Mouse (Mus musculus): ENCODE data around the gene Olfr104-ps. TPM values are rescaled to one million over a fixed set of nuclear protein-coding genes. Genes with fewer than 3 reads are reported as not detected.

Olfr104-ps gene
- not detected in 2 replicates for polyA plus RNA-seq (2015; fragmentation: Nextera tagmentation; extraction: Ambion mirVana)

DNA sequence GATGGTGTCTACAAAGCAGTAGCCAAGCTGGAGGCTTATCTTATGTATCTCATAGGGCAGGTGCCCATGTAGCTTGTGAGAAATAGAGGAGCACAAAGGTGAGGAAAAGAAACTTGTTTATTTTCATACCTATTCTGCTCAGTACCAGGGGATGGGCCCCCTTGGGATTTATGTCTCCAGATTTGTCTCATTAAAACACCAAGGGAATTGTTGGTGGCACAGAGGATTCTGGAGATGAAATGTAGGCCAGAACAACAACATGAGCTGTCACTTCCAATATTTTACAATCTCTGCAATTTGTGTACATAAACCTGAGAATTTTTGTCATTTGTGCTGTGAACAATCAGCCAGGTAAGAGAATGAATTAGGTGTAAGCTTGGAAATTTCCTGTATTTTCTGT, at the start of gene Olfr104-ps:
TSS of gene Olfr104-ps (plus strand) at position 301 of the 400 bp plus-strand sequence.

DNA sequence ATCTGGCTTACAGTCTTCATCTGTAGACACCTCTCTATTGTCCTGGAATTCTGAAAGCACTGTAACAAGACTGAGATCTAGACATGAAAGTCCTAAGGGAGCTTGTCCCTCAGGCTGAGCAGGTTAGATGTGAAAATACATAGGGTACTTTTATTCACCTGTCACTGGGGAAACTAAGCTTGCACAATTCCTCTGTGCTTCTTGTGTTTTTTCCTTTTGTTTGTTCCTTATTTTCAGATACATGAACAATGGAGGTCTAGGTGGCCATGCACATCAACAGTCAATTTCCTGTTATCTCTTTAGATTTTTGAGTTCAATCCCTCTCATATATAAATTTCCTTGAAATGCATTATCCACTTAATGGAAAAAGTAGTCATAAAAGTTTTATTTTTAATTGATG, 42.4 kb upstream of the Olfr104-ps start, which contains the start of gene Olfr102:
TSS of gene Olfr102 (minus strand) at position 101 of the 400 bp plus-strand sequence.

DNA sequence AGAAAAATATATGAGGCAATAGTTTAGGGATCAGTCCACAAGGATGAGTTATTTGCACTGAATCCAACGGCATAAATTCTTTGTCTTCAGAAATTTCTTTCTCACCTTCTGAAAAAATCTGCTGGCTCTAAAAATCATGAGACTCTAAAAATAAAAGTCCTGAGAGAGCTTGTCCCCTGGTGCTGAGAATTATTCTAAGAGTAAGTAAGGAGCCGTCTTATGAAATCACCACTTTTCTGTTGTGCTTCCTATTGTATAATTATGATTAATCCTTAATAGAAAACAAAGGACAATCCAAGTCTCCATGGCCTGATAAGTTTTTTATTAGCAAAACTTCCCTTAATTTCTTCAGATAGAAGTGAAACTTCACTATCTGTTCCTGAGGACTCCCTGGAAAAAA, 19.8 kb upstream of the Olfr104-ps start, which contains the start of gene Olfr103:
TSS of gene Olfr103 (minus strand) at position 101 of the 400 bp plus-strand sequence.

DNA sequence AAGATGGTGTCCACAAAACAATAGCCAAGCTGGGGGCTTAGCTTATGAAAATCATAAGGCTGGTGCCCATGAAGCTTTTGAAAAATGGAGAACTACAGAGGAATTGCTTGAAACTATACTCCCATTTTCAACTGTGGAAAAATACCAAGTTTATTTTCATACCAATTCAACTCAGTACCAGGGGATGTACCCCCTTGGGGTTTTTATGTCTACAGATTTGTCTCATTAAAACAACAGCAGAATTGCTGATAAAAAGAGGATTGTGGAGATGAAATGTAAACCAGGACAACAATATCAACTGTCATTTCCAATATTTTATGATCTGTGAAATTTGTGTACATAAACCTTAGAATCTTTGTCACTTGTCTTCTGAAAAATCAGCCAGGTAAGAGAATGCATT, 19.4 kb downstream of the Olfr104-ps start, which contains the start of gene Olfr105-ps:
TSS of gene Olfr105-ps (plus strand) at position 301 of the 400 bp plus-strand sequence.

DNA sequence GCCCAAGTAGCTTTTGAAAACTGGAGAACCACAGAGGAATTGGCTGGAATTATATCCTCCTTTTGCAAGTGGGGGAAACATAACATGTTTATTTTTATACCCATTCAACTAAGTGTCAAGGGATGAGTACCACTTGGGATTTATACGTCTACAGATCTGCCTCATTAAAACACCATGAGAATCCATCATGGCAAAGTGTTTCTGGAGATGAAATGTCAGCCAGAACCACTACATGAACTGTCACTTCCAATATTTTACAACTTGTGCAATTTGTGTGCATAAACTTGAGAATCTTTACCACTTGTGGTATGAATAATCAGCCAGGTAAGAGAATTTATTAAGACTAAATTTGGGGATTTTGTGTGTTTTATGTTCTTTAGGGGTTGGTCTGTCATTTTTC, 30.7 kb downstream of the Olfr104-ps start, which contains the start of gene Olfr106-ps:
TSS of gene Olfr106-ps (plus strand) at position 301 of the 400 bp plus-strand sequence.

DNA sequence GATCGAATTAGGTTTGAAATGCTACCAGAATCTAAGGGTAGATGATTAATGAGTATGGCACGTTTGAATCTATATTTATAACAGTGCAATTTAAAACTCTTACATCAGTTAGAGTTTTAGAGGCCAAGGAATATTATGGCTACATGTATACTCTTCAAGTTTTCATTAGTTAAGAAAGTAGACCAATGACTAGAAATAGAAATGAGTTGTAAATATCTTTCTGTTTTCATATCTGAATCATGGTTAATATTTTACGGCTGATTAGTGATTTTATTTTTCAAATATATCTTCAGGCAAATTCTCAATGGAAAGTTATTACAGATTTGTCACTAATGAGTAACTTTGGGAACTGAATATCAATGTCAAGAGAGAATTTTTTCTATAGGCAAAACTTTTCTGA, 39.5 kb downstream of the Olfr104-ps start, which contains the start of gene Olfr107:
TSS of gene Olfr107 (plus strand) at position 301 of the 400 bp plus-strand sequence.

Other genes with a start within 250 kb of the Olfr104-ps start
- gene Olfr92, start 239.5 kb upstream of the Olfr104-ps start, polyA plus RNA-seq (2015; fragmentation: Nextera tagmentation; extraction: Ambion mirVana): not detected in 2 replicates
- gene Olfr93, start 198.1 kb upstream of the Olfr104-ps start, polyA plus RNA-seq (2015; fragmentation: Nextera tagmentation; extraction: Ambion mirVana): not detected in 2 replicates
- gene Ubd, start 165.7 kb upstream of the Olfr104-ps start, polyA plus RNA-seq (2015; fragmentation: Nextera tagmentation; extraction: Ambion mirVana): 0.61 TPM in 1 of 2 replicates, not detected in the other
- gene Olfr94, start 158.6 kb upstream of the Olfr104-ps start, polyA plus RNA-seq (2015; fragmentation: Nextera tagmentation; extraction: Ambion mirVana): not detected in 2 replicates
- not detected in 2 replicates for gene Olfr95, start 146.5 kb upstream of the Olfr104-ps start, polyA plus RNA-seq (2015; fragmentation: Nextera tagmentation; extraction: Ambion mirVana)
- gene Olfr96, start 139.4 kb upstream of the Olfr104-ps start, polyA plus RNA-seq (2015; fragmentation: Nextera tagmentation; extraction: Ambion mirVana): not detected in 2 replicates
- not detected in 2 replicates for gene Olfr97, start 122.3 kb upstream of the Olfr104-ps start, polyA plus RNA-seq (2015; fragmentation: Nextera tagmentation; extraction: Ambion mirVana)
- gene Olfr98, start 95.8 kb upstream of the Olfr104-ps start, polyA plus RNA-seq (2015; fragmentation: Nextera tagmentation; extraction: Ambion mirVana): not detected in 2 replicates
- gene H2-M3, start 89.4 kb upstream of the Olfr104-ps start, polyA plus RNA-seq (2015; fragmentation: Nextera tagmentation; extraction: Ambion mirVana): 2.7 and 3.8 TPM in 2 replicates
- gene Olfr99, start 76.1 kb upstream of the Olfr104-ps start, polyA plus RNA-seq (2015; fragmentation: Nextera tagmentation; extraction: Ambion mirVana): not detected in 2 replicates
- gene Olfr101, start 55.3 kb upstream of the Olfr104-ps start, polyA plus RNA-seq (2015; fragmentation: Nextera tagmentation; extraction: Ambion mirVana): not detected in 2 replicates
- not detected in 2 replicates for gene Olfr102, start 42.5 kb upstream of the Olfr104-ps start, polyA plus RNA-seq (2015; fragmentation: Nextera tagmentation; extraction: Ambion mirVana)
- gene Olfr103, start 19.9 kb upstream of the Olfr104-ps start, polyA plus RNA-seq (2015; fragmentation: Nextera tagmentation; extraction: Ambion mirVana): not detected in 2 replicates
- not detected in 2 replicates for gene Olfr105-ps, start 19.5 kb downstream of the Olfr104-ps start, polyA plus RNA-seq (2015; fragmentation: Nextera tagmentation; extraction: Ambion mirVana)
- not detected in 2 replicates for gene Olfr106-ps, start 30.8 kb downstream of the Olfr104-ps start, polyA plus RNA-seq (2015; fragmentation: Nextera tagmentation; extraction: Ambion mirVana)
- gene Olfr107, start 39.6 kb downstream of the Olfr104-ps start, polyA plus RNA-seq (2015; fragmentation: Nextera tagmentation; extraction: Ambion mirVana): not detected in 2 replicates
- gene Olfr108, start 85.9 kb downstream of the Olfr104-ps start, polyA plus RNA-seq (2015; fragmentation: Nextera tagmentation; extraction: Ambion mirVana): not detected in 2 replicates
- not detected in 2 replicates for gene Olfr109, start 99.3 kb downstream of the Olfr104-ps start, polyA plus RNA-seq (2015; fragmentation: Nextera tagmentation; extraction: Ambion mirVana)
- not detected in 2 replicates for gene H2-M2, start 124.0 kb downstream of the Olfr104-ps start, polyA plus RNA-seq (2015; fragmentation: Nextera tagmentation; extraction: Ambion mirVana)
- gene Olfr110, start 132.9 kb downstream of the Olfr104-ps start, polyA plus RNA-seq (2015; fragmentation: Nextera tagmentation; extraction: Ambion mirVana): not detected in 2 replicates
- not detected in 2 replicates for gene Olfr111, start 148.4 kb downstream of the Olfr104-ps start, polyA plus RNA-seq (2015; fragmentation: Nextera tagmentation; extraction: Ambion mirVana)
- gene Olfr112, start 209.9 kb downstream of the Olfr104-ps start, polyA plus RNA-seq (2015; fragmentation: Nextera tagmentation; extraction: Ambion mirVana): not detected in 2 replicates
- gene Olfr113, start 218.1 kb downstream of the Olfr104-ps start, polyA plus RNA-seq (2015; fragmentation: Nextera tagmentation; extraction: Ambion mirVana): not detected in 2 replicates
- gene Olfr114, start 233.2 kb downstream of the Olfr104-ps start, polyA plus RNA-seq (2015; fragmentation: Nextera tagmentation; extraction: Ambion mirVana): not detected in 2 replicates